Mouse (Mus musculus): ENCODE results near the gene Krt87. TPM values are rescaled to one million over a fixed set of nuclear protein-coding genes. Genes with fewer than 3 reads are reported as not detected.
A peak's percentile ranks its signal among the peaks of the same experiment; 100 is the strongest.

The Krt87 gene
- 0.43 and 0.86 TPM in 2 replicates for polyA plus RNA-seq (2014; fragmentation: Nextera tagmentation; extraction: Ambion mirVana)

DNA sequence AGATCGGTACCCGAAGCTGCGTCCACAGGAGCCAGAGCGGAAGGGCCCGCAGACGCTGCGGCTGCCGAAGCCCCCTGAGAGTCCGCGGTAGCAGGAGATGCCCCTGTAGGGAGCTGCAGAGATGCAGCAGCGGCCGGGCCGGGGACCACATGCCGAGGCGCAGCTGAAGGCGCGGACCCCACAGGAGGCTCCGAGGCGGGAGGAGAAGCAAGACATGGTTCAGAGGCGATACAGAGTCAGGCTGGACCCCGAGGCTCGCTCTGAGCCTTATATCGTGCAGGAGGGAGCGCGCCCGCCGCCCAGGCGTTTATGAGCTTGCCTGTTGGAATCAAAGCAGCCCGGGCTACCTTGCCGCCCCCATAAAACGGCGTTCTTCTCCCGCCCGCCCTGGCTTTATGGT, at the start of gene Krt87:
Gene Krt87 (minus strand): TSS at position 250 of the 400 bp plus-strand sequence.
- 0% methylated on average over 6 of the region's 34 CpGs for WGBS
- Histone ChIP-seq H3K9ac (ENCODE audit: low read depth, low read length) (0 out of 2 replicates have a peak within 1 kb of the TSS, but pooled peaks have one; percentile 37), H3K9me3 (ENCODE audit: control insufficient read depth, low read length) (no peaks in the 10 kb centered on the region), H3K4me1 (ENCODE audit: control insufficient read depth, insufficient read depth, low read length) (no peaks in the 10 kb centered on the region), H3K27ac (replicated peaks; ENCODE audit: low read depth, low read length) (no peak within 1 kb of the TSS; the same call in 1 of the 2 replicates), H3K4me3 (ENCODE audit: low read depth, low read length) (peak within 1 kb of the TSS; percentile 31), H3K4me2 (ENCODE audit: low read depth, low read length) (peak within 1 kb of the TSS; percentile 51), H3K36me3 (ENCODE audit: control insufficient read depth, insufficient read depth, low read length) (no peaks in the 10 kb centered on the region), H3K27me3 (replicated peaks; ENCODE audit: control insufficient read depth, insufficient read depth, low read length) (peaks cover 37% of the 10 kb centered on the region)
- no peak for DNase-seq (ENCODE audit: low spot score)
- no peak for ATAC-seq (ENCODE audit: low read depth)

GRCm38 (mm10) chr15:101485911-101486635, 47.5 kb upstream of the Krt87 start:
- no peak overlapping the region for H3K4me3 ChIP-seq (ENCODE audit: low read depth, low read length)
- H3K36me3 ChIP-seq (ENCODE audit: control insufficient read depth, insufficient read depth, low read length) = no peaks in the 10 kb centered on the region
- WGBS = 66% methylated on average over 11 of the region's 11 CpGs
- H3K27ac ChIP-seq (replicated peaks; ENCODE audit: low read depth, low read length) = no peak overlapping the region
- no peaks in the 10 kb centered on the region for H3K9me3 ChIP-seq (ENCODE audit: control insufficient read depth, low read length)
- no peak overlapping the region for H3K4me2 ChIP-seq (ENCODE audit: low read depth, low read length)
- no peak for DNase-seq (ENCODE audit: low spot score)
- H3K9ac ChIP-seq (ENCODE audit: low read depth, low read length) = no peak overlapping the region
- ATAC-seq (ENCODE audit: low read depth) = no peak
- H3K27me3 ChIP-seq (replicated peaks; ENCODE audit: control insufficient read depth, insufficient read depth, low read length) = no peaks in the 10 kb centered on the region
- no peaks in the 10 kb centered on the region for H3K4me1 ChIP-seq (ENCODE audit: control insufficient read depth, insufficient read depth, low read length)

DNA sequence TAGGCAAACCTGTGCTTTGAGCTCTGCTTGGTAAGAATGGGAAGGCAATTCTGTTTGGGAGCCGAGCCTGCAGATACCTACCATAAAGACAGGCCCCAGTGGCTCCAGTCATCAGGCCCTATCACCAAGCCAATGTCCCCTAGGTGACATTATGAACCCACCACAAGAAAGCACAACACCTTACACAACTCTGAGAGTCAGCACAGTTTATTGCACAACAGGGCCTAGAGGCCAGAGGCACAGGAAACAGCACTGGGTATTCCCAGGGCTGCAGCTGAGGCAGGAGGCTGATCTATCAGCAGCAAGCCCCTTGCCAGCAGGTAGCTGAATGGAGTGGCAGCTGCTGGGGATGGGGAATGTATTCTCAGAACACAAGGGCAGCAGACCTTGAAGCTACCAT, 46.3 kb upstream of the Krt87 start:
- WGBS = 89% methylated on average over 1 of the region's 1 CpGs

GRCm38 (mm10) chr15:101483646-101484045, 45.0 kb upstream of the Krt87 start:
- Histone ChIP-seq H3K4me1 (ENCODE audit: control insufficient read depth, insufficient read depth, low read length) (peaks cover 8% of the 10 kb centered on the region), H3K36me3 (ENCODE audit: control insufficient read depth, insufficient read depth, low read length) (no peaks in the 10 kb centered on the region), H3K4me2 (ENCODE audit: low read depth, low read length) (no peak overlapping the region), H3K27ac (replicated peaks; ENCODE audit: low read depth, low read length) (no peak overlapping the region), H3K9me3 (ENCODE audit: control insufficient read depth, low read length) (no peaks in the 10 kb centered on the region), H3K4me3 (ENCODE audit: low read depth, low read length) (no peak overlapping the region), H3K9ac (ENCODE audit: low read depth, low read length) (no peak overlapping the region), H3K27me3 (replicated peaks; ENCODE audit: control insufficient read depth, insufficient read depth, low read length) (peaks cover 6% of the 10 kb centered on the region; the same call in 1 of the 2 replicates)
- ATAC-seq (ENCODE audit: low read depth) (no peak), DNase-seq (ENCODE audit: low spot score) (no peak)
- 33% methylated on average over 1 of the region's 1 CpGs for WGBS

More for the DNA sequence above, 46.3 kb upstream of the Krt87 start:
- no peaks in the 10 kb centered on the region for H3K9me3 ChIP-seq (ENCODE audit: control insufficient read depth, low read length)
- H3K36me3 ChIP-seq (ENCODE audit: control insufficient read depth, insufficient read depth, low read length) = no peaks in the 10 kb centered on the region
- no peak for DNase-seq (ENCODE audit: low spot score)
- no peaks in the 10 kb centered on the region for H3K4me1 ChIP-seq (ENCODE audit: control insufficient read depth, insufficient read depth, low read length)
- H3K9ac ChIP-seq (ENCODE audit: low read depth, low read length) = no peak overlapping the region
- no peak for ATAC-seq (ENCODE audit: low read depth)
- no peak overlapping the region for H3K4me3 ChIP-seq (ENCODE audit: low read depth, low read length)
- no peak overlapping the region for H3K27ac ChIP-seq (replicated peaks; ENCODE audit: low read depth, low read length)
- H3K27me3 ChIP-seq (replicated peaks; ENCODE audit: control insufficient read depth, insufficient read depth, low read length) = no peaks in the 10 kb centered on the region
- H3K4me2 ChIP-seq (ENCODE audit: low read depth, low read length) = no peak overlapping the region

- Histone ChIP-seq H3K4me2 (ENCODE audit: low read depth, low read length) (no peak overlapping the region), H3K4me3 (ENCODE audit: low read depth, low read length) (no peak overlapping the region), H3K4me1 (ENCODE audit: control insufficient read depth, insufficient read depth, low read length) (peaks cover 8% of the 10 kb centered on the region), H3K9ac (ENCODE audit: low read depth, low read length) (no peak overlapping the region), H3K36me3 (ENCODE audit: control insufficient read depth, insufficient read depth, low read length) (no peaks in the 10 kb centered on the region), H3K27me3 (replicated peaks; ENCODE audit: control insufficient read depth, insufficient read depth, low read length) (peaks cover 7% of the 10 kb centered on the region; the same call in 1 of the 2 replicates), H3K9me3 (ENCODE audit: control insufficient read depth, low read length) (no peaks in the 10 kb centered on the region), H3K27ac (replicated peaks; ENCODE audit: low read depth, low read length) (no peak overlapping the region)
- DNase-seq (ENCODE audit: low spot score) (no peak), ATAC-seq (ENCODE audit: low read depth) (no peak)
- WGBS = 39% methylated on average over 4 of the region's 4 CpGs
Measured at GRCm38 (mm10) chr15:101482056-101482455, 43.5 kb upstream of the Krt87 start.

DNA sequence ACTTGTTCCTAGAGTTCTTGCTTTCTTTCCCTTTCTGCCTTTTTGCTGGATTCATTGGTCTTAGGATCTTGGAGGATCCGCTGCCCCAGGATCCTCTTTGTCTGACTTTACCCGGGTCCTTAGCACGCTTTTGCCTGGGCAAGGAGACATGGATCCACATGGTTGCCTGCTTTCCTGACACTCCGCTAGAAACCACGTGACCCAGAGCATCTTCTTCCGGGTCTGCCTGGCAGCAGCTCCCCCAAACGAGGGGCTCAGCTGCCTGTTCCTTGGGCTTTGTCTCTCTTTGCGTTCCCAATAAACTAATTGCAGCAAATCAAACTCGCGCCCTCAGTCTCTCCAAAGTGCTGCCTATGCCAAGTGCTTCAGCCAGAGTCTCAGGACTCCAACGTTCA, 41.1 kb upstream of the Krt87 start:
- Histone ChIP-seq H3K27me3 (replicated peaks; ENCODE audit: control insufficient read depth, insufficient read depth, low read length) (peaks cover 7% of the 10 kb centered on the region; the same call in 1 of the 2 replicates), H3K27ac (replicated peaks; ENCODE audit: low read depth, low read length) (no peak overlapping the region), H3K4me2 (ENCODE audit: low read depth, low read length) (peak overlapping the region; percentile 59), H3K9ac (ENCODE audit: low read depth, low read length) (peak overlapping the region; percentile 38; the same call in 1 of the 2 replicates), H3K4me1 (ENCODE audit: control insufficient read depth, insufficient read depth, low read length) (peaks cover 8% of the 10 kb centered on the region), H3K4me3 (ENCODE audit: low read depth, low read length) (peak overlapping the region; percentile 23), H3K9me3 (ENCODE audit: control insufficient read depth, low read length) (no peaks in the 10 kb centered on the region), H3K36me3 (ENCODE audit: control insufficient read depth, insufficient read depth, low read length) (no peaks in the 10 kb centered on the region)
- ATAC-seq (ENCODE audit: low read depth) (no peak), DNase-seq (ENCODE audit: low spot score) (no peak)
- WGBS = 37% methylated on average over 11 of the region's 11 CpGs

- Histone ChIP-seq H3K4me3 (ENCODE audit: low read depth, low read length) (peak overlapping the region; percentile 23), H3K27ac (replicated peaks; ENCODE audit: low read depth, low read length) (no peak overlapping the region), H3K36me3 (ENCODE audit: control insufficient read depth, insufficient read depth, low read length) (no peaks in the 10 kb centered on the region), H3K27me3 (replicated peaks; ENCODE audit: control insufficient read depth, insufficient read depth, low read length) (peaks cover 7% of the 10 kb centered on the region; the same call in 1 of the 2 replicates), H3K4me2 (ENCODE audit: low read depth, low read length) (peak overlapping the region; percentile 59), H3K9me3 (ENCODE audit: control insufficient read depth, low read length) (no peaks in the 10 kb centered on the region), H3K4me1 (ENCODE audit: control insufficient read depth, insufficient read depth, low read length) (peaks cover 8% of the 10 kb centered on the region), H3K9ac (ENCODE audit: low read depth, low read length) (peak overlapping the region; percentile 38; the same call in 1 of the 2 replicates)
- peak; percentile 57 for ATAC-seq (ENCODE audit: low read depth)
- WGBS = 9% methylated on average over 25 of the region's 31 CpGs
- DNase-seq (ENCODE audit: low spot score) = peak; percentile 39
Measured at GRCm38 (mm10) chr15:101479007-101479665, 40.5 kb upstream of the Krt87 start.

GRCm38 (mm10) chr15:101472952-101473528, 34.4 kb upstream of the Krt87 start, which contains the start of gene Krt86:
Krt86 (plus strand) TSS chr15:101473478.
- Histone ChIP-seq H3K27me3 (replicated peaks; ENCODE audit: control insufficient read depth, insufficient read depth, low read length) (no peaks in the 10 kb centered on the region; the same call in 1 of the 2 replicates), H3K9ac (ENCODE audit: low read depth, low read length) (no peak within 1 kb of the TSS), H3K4me3 (ENCODE audit: low read depth, low read length) (no peak within 1 kb of the TSS), H3K27ac (replicated peaks; ENCODE audit: low read depth, low read length) (no peak within 1 kb of the TSS), H3K36me3 (ENCODE audit: control insufficient read depth, insufficient read depth, low read length) (no peaks in the 10 kb centered on the region), H3K9me3 (ENCODE audit: control insufficient read depth, low read length) (no peaks in the 10 kb centered on the region), H3K4me2 (ENCODE audit: low read depth, low read length) (no peak within 1 kb of the TSS), H3K4me1 (ENCODE audit: control insufficient read depth, insufficient read depth, low read length) (no peaks in the 10 kb centered on the region)
- WGBS = 37% methylated on average over 10 of the region's 10 CpGs
- no peak for ATAC-seq (ENCODE audit: low read depth)
- DNase-seq (ENCODE audit: low spot score) = peak; percentile 64
